Mouse (Mus musculus) kidney, embryonic 15.5 days (tissue): ENCODE measurements at regions not wholly inside any gene's neighbourhood (a gene's known extent, or its start where the extent isn't known, plus 50 kb on each side); places are given as distances from the start of the nearest gene placed in this dataset.

Source experiments
- ATAC-seq: fragments of 200-750 bp; cut with Nextera tagmentation; replicated peaks from 2 replicates; pipeline ENCODE4 v1.8.0; 2017; ENCODE audit warnings: moderate TSS enrichment; ENCODE audit not compliant: low FRiP score
- H3K27ac ChIP-seq: fragments of 300-500 bp; sonication (generic); 2 replicates; pipeline ENCODE4 v1.5.1; 2015; ENCODE audit warnings: mild to moderate bottlenecking, inconsistent platforms
- H3K27me3 ChIP-seq: fragments of 300-500 bp; sonication (generic); 2 replicates; pipeline ENCODE4 v1.6.1; 2015; ENCODE audit warnings: inconsistent platforms
- H3K36me3 ChIP-seq: fragments of 300-500 bp; sonication (generic); 2 replicates; pipeline ENCODE4 v1.6.1; 2015; ENCODE audit warnings: inconsistent platforms
- H3K4me1 ChIP-seq: fragments of 300-500 bp; sonication (generic); 2 replicates; pipeline ENCODE4 v1.6.1; 2015; ENCODE audit warnings: inconsistent platforms
- H3K4me2 ChIP-seq: fragments of 300-500 bp; sonication (generic); 2 replicates; pipeline ENCODE4 v1.6.1; 2015; ENCODE audit warnings: moderate library complexity, mild to moderate bottlenecking, inconsistent platforms
- H3K4me3 ChIP-seq: fragments of 300-500 bp; sonication (generic); replicated peaks from 2 replicates; pipeline ENCODE4 v1.5.1; 2015; ENCODE audit warnings: mild to moderate bottlenecking, inconsistent platforms
- H3K9ac ChIP-seq: fragments of 300-500 bp; sonication (generic); 2 replicates; pipeline ENCODE4 v1.6.1; 2015; ENCODE audit warnings: mild to moderate bottlenecking, inconsistent platforms
- H3K9me3 ChIP-seq: fragments of 300-500 bp; sonication (generic); replicated peaks from 2 replicates; pipeline ENCODE4 v1.6.1; 2016; ENCODE audit warnings: inconsistent platforms
- WGBS: fragments of 180-500 bp; shearing (Covaris S2); methylation state at CpG from one replicate; pipeline ENCODE4 v1.1.7; 2015; ENCODE audit warnings: mixed read lengths; 5-methylcytosine and 5-hydroxymethylcytosine counted together

- H3K4me3 ChIP-seq, result no peak overlapping the region
- H3K9ac ChIP-seq, result no peak overlapping the region
- no peaks in the 10 kb centered on the region for H3K36me3 ChIP-seq
- no peak overlapping the region for H3K4me2 ChIP-seq
- ATAC-seq, result no peak
- H3K27me3 ChIP-seq, result no peaks in the 10 kb centered on the region
- H3K9me3 ChIP-seq, result no peaks in the 10 kb centered on the region
- no peak overlapping the region for H3K27ac ChIP-seq
- no peaks in the 10 kb centered on the region for H3K4me1 ChIP-seq
Measured at GRCm38 (mm10) chr3:159689743-159690142, 90.8 kb downstream of the Rpe65 start.

- Histone ChIP-seq H3K9ac (no peak overlapping the region), H3K4me2 (no peak overlapping the region), H3K4me1 (no peaks in the 10 kb centered on the region), H3K27me3 (no peaks in the 10 kb centered on the region), H3K4me3 (no peak overlapping the region), H3K36me3 (no peaks in the 10 kb centered on the region), H3K9me3 (no peaks in the 10 kb centered on the region), H3K27ac (no peak overlapping the region)
- 23% methylated on average over 2 of the region's 2 CpGs for WGBS
- peak; percentile 78 for ATAC-seq
Measured at GRCm38 (mm10) chr3:159724340-159725119, 114.9 kb upstream of the Wls start.

- H3K27me3 ChIP-seq, result no peaks in the 10 kb centered on the region
- H3K4me2 ChIP-seq, result no peak overlapping the region
- no peaks in the 10 kb centered on the region for H3K9me3 ChIP-seq
- H3K4me3 ChIP-seq, result no peak overlapping the region
- no peaks in the 10 kb centered on the region for H3K4me1 ChIP-seq
- ATAC-seq, result no peak
- no peaks in the 10 kb centered on the region for H3K36me3 ChIP-seq
- WGBS, result 72% methylated on average over 1 of the region's 1 CpGs
- no peak overlapping the region for H3K27ac ChIP-seq
- H3K9ac ChIP-seq, result no peak overlapping the region
Measured at GRCm38 (mm10) chr3:159732201-159732600, 107.3 kb upstream of the Wls start.

DNA sequence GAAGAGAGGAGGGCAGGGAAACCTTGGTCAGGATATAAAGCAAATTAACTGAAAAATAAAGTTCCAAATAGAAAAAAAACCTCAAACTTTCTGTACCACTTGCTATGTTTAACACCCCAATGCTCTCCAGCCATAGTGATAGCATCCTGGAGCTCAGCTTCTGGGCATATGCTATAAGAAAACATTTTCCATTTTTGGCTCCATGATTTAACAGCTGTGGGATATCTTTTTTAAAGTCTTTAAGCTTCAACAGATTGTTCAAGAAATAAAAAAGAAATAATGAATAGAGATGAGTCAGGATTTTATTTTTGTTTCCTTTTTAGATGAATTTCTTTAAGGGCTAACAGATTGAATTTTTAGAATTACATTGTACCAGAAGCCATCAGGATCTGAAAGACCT, 106.3 kb upstream of the Wls start:
- Histone ChIP-seq H3K4me2 (no peak overlapping the region), H3K4me3 (no peak overlapping the region), H3K27me3 (no peaks in the 10 kb centered on the region), H3K9ac (no peak overlapping the region), H3K9me3 (no peaks in the 10 kb centered on the region), H3K27ac (no peak overlapping the region), H3K4me1 (no peaks in the 10 kb centered on the region), H3K36me3 (no peaks in the 10 kb centered on the region)
- no peak for ATAC-seq

- Histone ChIP-seq H3K4me1 (no peaks in the 10 kb centered on the region), H3K4me2 (no peak overlapping the region), H3K36me3 (no peaks in the 10 kb centered on the region), H3K9me3 (no peaks in the 10 kb centered on the region), H3K27me3 (no peaks in the 10 kb centered on the region), H3K9ac (no peak overlapping the region), H3K4me3 (no peak overlapping the region), H3K27ac (no peak overlapping the region)
- 100% methylated on average over 1 of the region's 1 CpGs for WGBS
- ATAC-seq, result no peak
Measured at GRCm38 (mm10) chr3:159734547-159734946, 104.9 kb upstream of the Wls start.

- Histone ChIP-seq H3K36me3 (no peaks in the 10 kb centered on the region), H3K9ac (no peak overlapping the region), H3K27ac (no peak overlapping the region), H3K4me3 (no peak overlapping the region), H3K27me3 (no peaks in the 10 kb centered on the region), H3K4me2 (no peak overlapping the region), H3K9me3 (no peaks in the 10 kb centered on the region), H3K4me1 (no peaks in the 10 kb centered on the region)
- no peak for ATAC-seq
- WGBS, result 84% methylated on average over 1 of the region's 1 CpGs
Measured at GRCm38 (mm10) chr3:159736070-159736469, 103.4 kb upstream of the Wls start.

GRCm38 (mm10) chr3:159740600-159741279, 98.7 kb upstream of the Wls start:
- Histone ChIP-seq H3K4me2 (no peak overlapping the region), H3K4me1 (no peaks in the 10 kb centered on the region), H3K27me3 (no peaks in the 10 kb centered on the region), H3K9ac (no peak overlapping the region), H3K27ac (no peak overlapping the region), H3K36me3 (no peaks in the 10 kb centered on the region), H3K4me3 (no peak overlapping the region), H3K9me3 (no peaks in the 10 kb centered on the region)
- no peak for ATAC-seq
- WGBS, result 66% methylated on average over 5 of the region's 5 CpGs

- Histone ChIP-seq H3K4me1 (no peaks in the 10 kb centered on the region), H3K27me3 (no peaks in the 10 kb centered on the region), H3K36me3 (no peaks in the 10 kb centered on the region), H3K9ac (no peak overlapping the region), H3K9me3 (no peaks in the 10 kb centered on the region), H3K4me3 (no peak overlapping the region), H3K4me2 (no peak overlapping the region), H3K27ac (no peak overlapping the region)
- no peak for ATAC-seq
Measured at GRCm38 (mm10) chr3:159741816-159742215, 97.7 kb upstream of the Wls start.

- H3K27me3 ChIP-seq, result no peaks in the 10 kb centered on the region
- H3K36me3 ChIP-seq, result no peaks in the 10 kb centered on the region
- no peak overlapping the region for H3K27ac ChIP-seq
- H3K4me3 ChIP-seq, result no peak overlapping the region
- no peaks in the 10 kb centered on the region for H3K9me3 ChIP-seq
- H3K9ac ChIP-seq, result no peak overlapping the region
- WGBS, result 59% methylated on average over 1 of the region's 1 CpGs
- H3K4me1 ChIP-seq, result no peaks in the 10 kb centered on the region
- no peak for ATAC-seq
- no peak overlapping the region for H3K4me2 ChIP-seq
Measured at GRCm38 (mm10) chr3:159759740-159760139, 79.7 kb upstream of the Wls start.

GRCm38 (mm10) chr3:159760293-159760692, 79.2 kb upstream of the Wls start:
- 80% methylated on average over 2 of the region's 2 CpGs for WGBS
- Histone ChIP-seq H3K9ac (no peak overlapping the region), H3K4me3 (no peak overlapping the region), H3K9me3 (no peaks in the 10 kb centered on the region), H3K4me2 (no peak overlapping the region), H3K27ac (no peak overlapping the region), H3K4me1 (no peaks in the 10 kb centered on the region), H3K36me3 (no peaks in the 10 kb centered on the region), H3K27me3 (no peaks in the 10 kb centered on the region)
- no peak for ATAC-seq

DNA sequence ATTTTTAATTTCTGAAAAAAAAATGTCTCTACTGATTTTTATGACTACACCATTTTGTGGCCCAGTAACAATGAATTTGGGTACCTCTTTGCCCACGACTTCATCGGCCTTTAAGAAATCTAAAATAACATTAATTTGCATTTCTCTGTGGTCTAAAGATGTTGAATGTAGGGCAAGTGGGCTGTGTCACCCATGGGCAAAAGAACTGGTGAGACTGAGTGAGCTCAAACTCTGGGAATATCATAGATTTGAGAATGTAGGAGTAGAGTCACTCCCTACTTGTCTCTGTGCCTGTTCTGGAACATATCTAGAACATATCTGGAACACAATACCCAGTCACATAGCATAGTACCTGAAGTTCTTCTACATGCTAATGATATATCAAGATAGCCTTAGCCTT, 78.5 kb upstream of the Wls start:
- H3K4me1 ChIP-seq, result no peaks in the 10 kb centered on the region
- H3K4me2 ChIP-seq, result no peak overlapping the region
- WGBS, result 98% methylated on average over 2 of the region's 2 CpGs
- H3K27ac ChIP-seq, result no peak overlapping the region
- H3K27me3 ChIP-seq, result no peaks in the 10 kb centered on the region
- H3K4me3 ChIP-seq, result no peak overlapping the region
- no peaks in the 10 kb centered on the region for H3K36me3 ChIP-seq
- no peak for ATAC-seq
- H3K9me3 ChIP-seq, result no peaks in the 10 kb centered on the region
- no peak overlapping the region for H3K9ac ChIP-seq

GRCm38 (mm10) chr3:159782222-159782844, 57.1 kb upstream of the Wls start:
- H3K27me3 ChIP-seq, result 0 out of 2 replicates have a peak, but pooled peaks cover 2% of the 10 kb centered on the region
- no peaks in the 10 kb centered on the region for H3K9me3 ChIP-seq
- no peaks in the 10 kb centered on the region for H3K4me1 ChIP-seq
- H3K4me3 ChIP-seq, result no peak overlapping the region
- ATAC-seq, result no peak
- H3K27ac ChIP-seq, result no peak overlapping the region
- H3K36me3 ChIP-seq, result no peaks in the 10 kb centered on the region
- peak overlapping the region; percentile 22; the same call in 1 of the 2 replicates for H3K4me2 ChIP-seq
- no peak overlapping the region for H3K9ac ChIP-seq
- WGBS, result 6% methylated on average over 13 of the region's 13 CpGs
